Mouse (Mus musculus) kidney, adult 2 months (tissue): Measurements from ENCODE around the gene Zap70.

ENCODE experiments used
- CTCF ChIP-seq: fragments of 200-500 bp; conservative IDR thresholded peaks from 2 replicates; pipeline ENCODE4 v1.5.1; 2011; ENCODE audit warnings: low read depth, mild to moderate bottlenecking, control low read depth, low read length, moderate library complexity, mixed read lengths; ENCODE audit not compliant: insufficient read depth, insufficient read length
- POLR2A ChIP-seq: fragments of 200-500 bp; IDR thresholded peaks from one replicate; pipeline ENCODE4 v1.6.1; 2011; ENCODE audit warnings: low read depth, low read length, control low read depth

DNA sequence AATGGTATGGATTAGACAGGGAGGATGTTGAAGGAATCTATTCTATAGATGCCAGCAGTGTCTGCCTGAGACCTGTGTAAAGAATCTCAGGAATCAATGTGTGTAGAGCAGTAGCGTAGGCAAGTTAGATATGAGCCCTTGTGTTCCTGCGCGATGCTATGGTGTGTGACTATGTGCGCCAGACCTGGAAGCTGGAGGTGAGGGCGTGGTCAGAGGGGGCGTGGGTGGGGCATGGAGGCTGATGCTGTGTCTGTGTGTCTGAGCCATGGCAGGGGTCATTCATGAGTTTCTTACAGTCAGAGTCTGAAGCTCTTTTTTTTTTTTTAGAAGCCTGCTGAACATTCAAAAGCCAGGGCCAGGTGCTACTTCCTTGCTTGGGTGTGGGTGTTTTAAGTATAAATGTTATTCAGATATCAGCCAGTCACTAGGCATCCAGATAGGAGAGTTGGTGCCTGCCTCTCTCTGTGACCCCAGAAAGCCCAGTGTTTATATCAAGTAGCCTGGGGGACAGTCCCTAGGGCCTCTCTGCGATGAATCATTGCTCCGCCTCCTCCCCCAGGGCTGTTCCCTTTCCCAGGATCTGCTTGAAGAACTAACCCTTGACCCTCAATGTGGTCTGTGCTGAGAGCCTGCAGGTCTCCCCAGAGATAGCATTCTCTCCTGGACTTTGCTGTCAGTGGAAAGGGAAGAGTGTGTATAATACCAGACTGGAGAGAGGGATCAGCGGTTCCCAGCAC is 10.8 kb downstream of the Zap70 start:
- no peak for TF ChIP-seq CTCF
- TF ChIP-seq POLR2A: no peak
